Comparison of ENCODE assay signal across 19 mouse cellular contexts in genomic region chr15:80673337-80674095, GRCm38 (mm10). TPM values are rescaled to one million over a fixed set of nuclear protein-coding genes. Genes with fewer than 3 reads are reported as not detected.
DNase-seq lines count a peak whose midpoint lies in the region; ATAC-seq and TF ChIP-seq lines count a peak whose summit lies in the region.
"Had no signal": no experiment of that assay in that cellular context is flagged by ENCODE, and none has a peak within 500 bp of the region (broad histone marks: within the 10 kb centered on the region; RNA-seq: fewer than 3 reads in every experiment).

No protein-coding gene starts in this region.

- H3K4me2 ChIP-seq in lung, postnatal 0 days (replicated peaks; ENCODE audit: low read depth, low read length), result no peak overlapping the region
- H3K4me2 ChIP-seq: forebrain, embryonic 13.5 days; hindbrain, embryonic 12.5 days; limb, embryonic 13.5 days had no signal

- 66% methylated on average over 4 of the region's 4 CpGs for WGBS in lung, postnatal 0 days

- intact Hi-C loops in heart, postnatal 14 days (cut with DNase I), result no loop called here

- 0 out of 2 replicates have a peak, but pooled peaks cover 7% of the 10 kb centered on the region for H3K4me1 ChIP-seq in lung, postnatal 0 days (ENCODE audit: insufficient read depth, low read depth, low read length)
- H3K4me1 ChIP-seq in megakaryocyte, embryonic 14.5 days, result peaks cover 52% of the 10 kb centered on the region

- H3K9ac ChIP-seq in lung, postnatal 0 days (replicated peaks; ENCODE audit: low read depth), result no peak overlapping the region
- H3K9ac ChIP-seq: forebrain, embryonic 13.5 days; hindbrain, embryonic 12.5 days; limb, embryonic 13.5 days had no signal

- no peaks in the 10 kb centered on the region for H3K27me3 ChIP-seq in lung, postnatal 0 days (replicated peaks; ENCODE audit: insufficient read depth, low read length)
- peaks cover 67% of the 10 kb centered on the region for H3K27me3 ChIP-seq in megakaryocyte, embryonic 14.5 days (replicated peaks)

- peak; percentile 37 for DNase-seq in lung, postnatal 0 days (ENCODE audit: low spot score)
- no peak for DNase-seq in lung, postnatal 14 days
- no peak for DNase-seq in heart, postnatal 14 days
- DNase-seq in adrenal gland, postnatal 4 days (ENCODE audit: low spot score in 2 of 2), result no peak
- no peak for DNase-seq in embryo, embryonic 11 days
- DNase-seq: adrenal gland, adult 8-10 months; cerebellum, adult 2 months; gastrocnemius, postnatal 25 days; kidney, postnatal 14 days; midbrain, embryonic 14.5 days; retina, postnatal 1 day; thymus, adult 2 months had no signal

- no peaks in the 10 kb centered on the region for H3K36me3 ChIP-seq in lung, postnatal 0 days (ENCODE audit: insufficient read depth, low read length)
- no peaks in the 10 kb centered on the region for H3K36me3 ChIP-seq in megakaryocyte, embryonic 14.5 days (replicated peaks; ENCODE audit: low read length)
- H3K36me3 ChIP-seq: G1E; hindbrain, embryonic 12.5 days; limb, embryonic 13.5 days had no signal

- H3K9me3 ChIP-seq in lung, postnatal 0 days (ENCODE audit: low read length), result no peaks in the 10 kb centered on the region
- H3K9me3 ChIP-seq in megakaryocyte, embryonic 14.5 days, result peaks cover 6% of the 10 kb centered on the region; the same call in 1 of the 2 replicates
- H3K9me3 ChIP-seq: forebrain, embryonic 13.5 days; hindbrain, embryonic 12.5 days; limb, embryonic 13.5 days had no signal

- no peak for TF ChIP-seq EP300 in lung, postnatal 0 days (IDR thresholded peaks at IDR 0.05)

- H3K4me3 ChIP-seq in lung, postnatal 0 days (ENCODE audit: low read depth, low read length), result no peak overlapping the region
- peak overlapping the region; percentile 10 for H3K4me3 ChIP-seq in megakaryocyte, embryonic 14.5 days (replicated peaks)
- H3K4me3 ChIP-seq: forebrain, embryonic 13.5 days; hindbrain, embryonic 12.5 days; limb, embryonic 13.5 days had no signal

- no peak overlapping the region for H3K27ac ChIP-seq in lung, postnatal 0 days (ENCODE audit: low read length)
- H3K27ac ChIP-seq: forebrain, embryonic 13.5 days; hindbrain, embryonic 12.5 days; limb, embryonic 13.5 days had no signal

- no peak for TF ChIP-seq CTCF in lung, postnatal 0 days (IDR thresholded peaks at IDR 0.05)

- ATAC-seq in lung, postnatal 0 days, result no peak
- peak; percentile 74 for ATAC-seq in granulocyte monocyte progenitor cell, adult 5-6 weeks (replicated peaks; ENCODE audit: poor library complexity, severe bottlenecking)
- ATAC-seq: CD4-positive, CD25-positive, alpha-beta regulatory T cell, adult 4 months; forebrain, embryonic 13.5 days had no signal

RNA-seq across cellular contexts. Expression of gene Fam83f, which starts 1.9 kb away (rescaled TPM):
- polyA plus RNA-seq in lung, postnatal 0 days (2015; fragmentation: Nextera tagmentation; extraction: Ambion mirVana), result 0.73 and 0.80 TPM in 2 replicates
- 0.30 and 1.0 TPM in 2 replicates for total RNA-seq in granulocyte monocyte progenitor cell, adult 5-6 weeks (2014; fragmentation: Nextera tagmentation)
- total RNA-seq in granulocyte monocyte progenitor cell, adult 5-6 weeks (2017), result not detected in 2 replicates
- 0.64 and 1.1 TPM in 2 replicates for polyA plus RNA-seq in megakaryocyte, embryonic 14.5 days (2012; ENCODE audit: insufficient read depth, low replicate concordance)
- total RNA-seq in heart, postnatal 14 days (2021), result under 1 TPM; 0.12 TPM
- 1 to 10 TPM; 1.2 to 1.7 TPM for total RNA-seq in adrenal gland, postnatal 4 days (2021)
- polyA plus RNA-seq: forebrain, embryonic 13.5 days; G1E had no signal

RNA-seq across cellular contexts. Expression of gene Tnrc6b, which starts 37.6 kb away (rescaled TPM):
- 10.1 and 11.7 TPM in 2 replicates for polyA plus RNA-seq in lung, postnatal 0 days (2015; fragmentation: Nextera tagmentation; extraction: Ambion mirVana)
- total RNA-seq in granulocyte monocyte progenitor cell, adult 5-6 weeks (2014; fragmentation: Nextera tagmentation), result 48.8 and 59.3 TPM in 2 replicates
- 20.0 and 26.6 TPM in 2 replicates for total RNA-seq in granulocyte monocyte progenitor cell, adult 5-6 weeks (2017)
- 19.3 and 32.0 TPM in 2 replicates for polyA plus RNA-seq in megakaryocyte, embryonic 14.5 days (2012; ENCODE audit: insufficient read depth, low replicate concordance)
- total RNA-seq in heart, postnatal 14 days (2021), result 10 to 100 TPM; 55.4 to 56.4 TPM
- total RNA-seq in adrenal gland, postnatal 4 days (2021), result 10 to 100 TPM; 74.2 to 74.3 TPM
